Mouse (Mus musculus) small intestine, adult 2 months (tissue): ENCODE results near the gene Cnbp.

Source experiments
- CTCF ChIP-seq: fragments of 200-500 bp; IDR thresholded peaks from 2 replicates; pipeline ENCODE4 v1.5.1; 2012; ENCODE audit warnings: low read depth, mild to moderate bottlenecking, control low read depth, inconsistent platforms, low read length, moderate library complexity, mixed read lengths; ENCODE audit not compliant: insufficient replicate concordance, insufficient read length; ENCODE audit errors: extremely low read depth
- POLR2A ChIP-seq: fragments of 200-500 bp; IDR thresholded peaks from 2 replicates; pipeline ENCODE4 v1.6.1; 2012; ENCODE audit warnings: low read depth, mild to moderate bottlenecking, control low read depth, inconsistent platforms, low read length, moderate library complexity

DNA sequence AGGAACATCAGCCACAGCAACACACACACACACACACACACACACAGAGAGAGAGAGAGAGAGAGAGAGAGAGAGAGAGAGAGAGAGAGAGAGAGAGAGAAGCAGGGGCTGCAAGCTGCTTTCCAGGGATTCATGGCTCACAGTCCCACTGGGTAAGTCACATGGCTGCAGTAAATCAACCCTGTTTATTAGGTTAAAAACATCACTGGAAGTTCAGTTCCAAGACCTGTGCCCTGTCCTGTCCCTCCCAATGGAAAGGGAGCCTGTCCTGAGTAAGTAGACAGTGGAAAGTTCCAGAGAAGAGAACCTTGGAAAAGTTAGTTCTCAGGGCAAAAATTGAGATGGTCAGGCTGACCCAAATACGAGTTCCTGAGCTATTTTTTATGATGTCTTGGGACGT lies 53.6 kb downstream of the Cnbp start:
- TF ChIP-seq CTCF: no peak
- no peak for TF ChIP-seq POLR2A
